Mouse (Mus musculus) midbrain, embryonic 16.5 days (tissue): ENCODE results near the gene Arhgef26. TPM values are rescaled to one million over a fixed set of nuclear protein-coding genes. Genes with fewer than 3 reads are reported as not detected.

Source experiments
- ATAC-seq: fragments of 200-750 bp; cut with Nextera tagmentation; 2 replicates; pipeline ENCODE4 v1.8.0; 2017; ENCODE audit warnings: moderate TSS enrichment
- H3K27ac ChIP-seq: fragments of 300-500 bp; sonication (generic); 2 replicates; pipeline ENCODE4 v1.5.1; 2014; ENCODE audit warnings: mild to moderate bottlenecking, low read length, mixed read lengths
- H3K27me3 ChIP-seq: fragments of 300-500 bp; sonication (generic); 2 replicates; pipeline ENCODE4 v1.6.1; 2014; ENCODE audit warnings: low read depth, low read length, mixed read lengths; ENCODE audit not compliant: control insufficient read depth, insufficient read depth
- H3K36me3 ChIP-seq: fragments of 300-500 bp; sonication (generic); 2 replicates; pipeline ENCODE4 v1.6.1; 2014; ENCODE audit warnings: mild to moderate bottlenecking, low read length, moderate library complexity, mixed read lengths; ENCODE audit not compliant: control insufficient read depth, insufficient read depth
- H3K4me1 ChIP-seq: fragments of 300-500 bp; sonication (generic); 2 replicates; pipeline ENCODE4 v1.6.1; 2014; ENCODE audit warnings: mild to moderate bottlenecking, low read length, mixed read lengths; ENCODE audit not compliant: control insufficient read depth, insufficient read depth
- H3K4me2 ChIP-seq: fragments of 300-500 bp; sonication (generic); 2 replicates; pipeline ENCODE4 v1.6.1; 2014; ENCODE audit warnings: mild to moderate bottlenecking, low read length, mixed read lengths
- H3K4me3 ChIP-seq: fragments of 300-500 bp; sonication (generic); 2 replicates; pipeline ENCODE4 v1.5.1; 2014; ENCODE audit warnings: low read depth, mild to moderate bottlenecking, low read length, moderate library complexity, mixed read lengths
- H3K9ac ChIP-seq: fragments of 300-500 bp; sonication (generic); 2 replicates; pipeline ENCODE4 v1.6.1; 2014; ENCODE audit warnings: low read depth, low read length, mixed read lengths
- H3K9me3 ChIP-seq: fragments of 300-500 bp; sonication (generic); replicated peaks from 2 replicates; pipeline ENCODE4 v1.6.1; 2014; ENCODE audit warnings: mild to moderate bottlenecking, low read length, mixed read lengths; ENCODE audit not compliant: control insufficient read depth, poor library complexity, severe bottlenecking
- WGBS: fragments of 180-500 bp; shearing (Covaris S2); extraction: QIAGEN DNeasy Blood & Tissue Kit; methylation state at CpG from one replicate; pipeline ENCODE4 v1.1.7; 2014; 5-methylcytosine and 5-hydroxymethylcytosine counted together
- polyA plus RNA-seq: library from polyadenylated mRNA; unstranded; fragments of >200 nt; fragmentation: Nextera tagmentation; extraction: Ambion mirVana; gene quantifications from 2 replicates; pipeline ENCODE4 v1.2.1, GENCODE M21; 2015

Arhgef26 gene
- polyA plus RNA-seq, 1 experiment from 2014 or later, result 12.9 TPM

GRCm38 (mm10) chr3:62417458-62417857, 79.3 kb downstream of the Arhgef26 start:
- 98% methylated on average over 6 of the region's 6 CpGs for WGBS
- Histone ChIP-seq H3K4me1 (no peaks in the 10 kb centered on the region), H3K27ac (no peak overlapping the region), H3K9me3 (no peaks in the 10 kb centered on the region), H3K9ac (no peak overlapping the region), H3K4me3 (no peak overlapping the region), H3K36me3 (no peaks in the 10 kb centered on the region), H3K4me2 (no peak overlapping the region), H3K27me3 (no peaks in the 10 kb centered on the region)
- ATAC-seq, result no peak

GRCm38 (mm10) chr3:62418387-62419138, 80.4 kb downstream of the Arhgef26 start:
- Histone ChIP-seq H3K9ac (no peak overlapping the region), H3K36me3 (no peaks in the 10 kb centered on the region), H3K4me2 (no peak overlapping the region), H3K4me3 (no peak overlapping the region), H3K27ac (no peak overlapping the region), H3K9me3 (no peaks in the 10 kb centered on the region), H3K27me3 (no peaks in the 10 kb centered on the region), H3K4me1 (no peaks in the 10 kb centered on the region)
- ATAC-seq, result no peak
- 92% methylated on average over 6 of the region's 6 CpGs for WGBS

- Histone ChIP-seq H3K27ac (no peak overlapping the region), H3K9me3 (no peaks in the 10 kb centered on the region), H3K27me3 (no peaks in the 10 kb centered on the region), H3K36me3 (no peaks in the 10 kb centered on the region), H3K4me3 (no peak overlapping the region), H3K9ac (no peak overlapping the region), H3K4me2 (no peak overlapping the region), H3K4me1 (no peaks in the 10 kb centered on the region)
- 72% methylated on average over 4 of the region's 4 CpGs for WGBS
- ATAC-seq, result no peak
Observed at GRCm38 (mm10) chr3:62433675-62434074, 95.5 kb downstream of the Arhgef26 start.

- H3K36me3 ChIP-seq, result no peaks in the 10 kb centered on the region
- H3K4me3 ChIP-seq, result no peak overlapping the region
- H3K9ac ChIP-seq, result no peak overlapping the region
- no peak overlapping the region for H3K27ac ChIP-seq
- no peaks in the 10 kb centered on the region for H3K9me3 ChIP-seq
- no peak for ATAC-seq
- no peaks in the 10 kb centered on the region for H3K27me3 ChIP-seq
- H3K4me1 ChIP-seq, result no peaks in the 10 kb centered on the region
- no peak overlapping the region for H3K4me2 ChIP-seq
Observed at GRCm38 (mm10) chr3:62435923-62436322, 97.8 kb downstream of the Arhgef26 start.

GRCm38 (mm10) chr3:62440431-62440969, 102.4 kb downstream of the Arhgef26 start:
- Histone ChIP-seq H3K27ac (no peak overlapping the region), H3K4me2 (no peak overlapping the region), H3K4me1 (no peaks in the 10 kb centered on the region), H3K27me3 (no peaks in the 10 kb centered on the region), H3K9me3 (no peaks in the 10 kb centered on the region), H3K9ac (no peak overlapping the region), H3K4me3 (no peak overlapping the region), H3K36me3 (no peaks in the 10 kb centered on the region)
- ATAC-seq, result no peak
- WGBS, result 12% methylated on average over 5 of the region's 5 CpGs

DNA sequence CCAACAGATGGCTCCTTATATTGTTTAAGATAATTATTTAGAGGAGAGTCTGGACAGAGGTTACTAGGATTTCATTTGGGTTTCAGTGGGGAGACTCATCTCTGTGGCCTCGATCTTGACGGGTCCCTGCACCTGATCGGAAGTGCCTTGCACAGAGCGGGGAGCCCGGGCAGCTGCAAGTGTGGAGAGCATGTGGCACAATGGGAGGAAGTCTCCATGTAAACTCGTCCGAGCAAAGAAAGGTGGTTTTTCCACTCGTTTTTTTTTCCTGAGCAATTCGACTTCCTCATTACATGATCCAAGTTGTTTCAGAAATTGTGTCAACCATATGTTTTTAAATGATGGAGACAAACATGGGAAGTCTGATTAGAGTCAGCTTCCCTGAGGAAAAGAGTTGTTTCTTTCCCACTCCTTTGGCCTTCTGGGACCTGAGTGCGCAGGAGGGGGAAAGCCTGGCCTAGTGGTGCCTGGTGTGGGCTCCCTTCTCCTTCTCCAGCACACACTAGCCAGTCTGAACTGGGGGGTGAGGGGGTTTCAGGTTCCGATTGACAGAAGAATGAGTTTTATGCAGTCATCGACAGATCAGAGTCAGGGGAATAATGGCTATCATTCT, 105.5 kb downstream of the Arhgef26 start:
- Histone ChIP-seq H3K9ac (no peak overlapping the region), H3K27ac (no peak overlapping the region), H3K4me3 (no peak overlapping the region), H3K9me3 (no peaks in the 10 kb centered on the region), H3K36me3 (no peaks in the 10 kb centered on the region), H3K4me1 (no peaks in the 10 kb centered on the region), H3K27me3 (no peaks in the 10 kb centered on the region), H3K4me2 (no peak overlapping the region)
- no peak for ATAC-seq
- 85% methylated on average over 12 of the region's 12 CpGs for WGBS

DNA sequence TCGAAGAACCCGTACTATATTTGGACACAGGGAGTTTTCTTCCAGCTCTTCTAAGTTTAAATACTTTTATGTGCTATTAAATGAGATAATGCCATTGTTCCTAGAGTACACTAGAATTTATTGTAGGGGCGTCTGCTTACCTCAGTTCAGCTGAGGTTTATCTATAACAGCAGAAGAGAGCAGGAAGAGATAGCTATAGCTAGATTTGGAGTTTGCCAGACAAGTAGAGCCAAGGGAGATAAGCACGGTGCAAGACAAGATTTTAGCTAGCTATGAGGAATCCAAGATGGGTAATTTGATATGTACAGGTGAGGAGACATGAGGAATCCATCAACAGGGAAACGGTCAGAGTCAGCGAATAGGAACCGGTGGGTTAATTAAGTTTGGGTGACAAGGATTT, 108.1 kb downstream of the Arhgef26 start:
- no peaks in the 10 kb centered on the region for H3K9me3 ChIP-seq
- no peak overlapping the region for H3K9ac ChIP-seq
- no peak overlapping the region for H3K4me3 ChIP-seq
- no peaks in the 10 kb centered on the region for H3K27me3 ChIP-seq
- H3K27ac ChIP-seq, result no peak overlapping the region
- H3K4me1 ChIP-seq, result no peaks in the 10 kb centered on the region
- ATAC-seq, result no peak
- no peaks in the 10 kb centered on the region for H3K36me3 ChIP-seq
- no peak overlapping the region for H3K4me2 ChIP-seq
- 92% methylated on average over 7 of the region's 7 CpGs for WGBS

- Histone ChIP-seq H3K27me3 (no peaks in the 10 kb centered on the region), H3K4me2 (no peak overlapping the region), H3K4me3 (no peak overlapping the region), H3K36me3 (no peaks in the 10 kb centered on the region), H3K4me1 (no peaks in the 10 kb centered on the region), H3K9me3 (no peaks in the 10 kb centered on the region), H3K27ac (no peak overlapping the region), H3K9ac (no peak overlapping the region)
- WGBS, result 77% methylated on average over 8 of the region's 8 CpGs
- ATAC-seq, result no peak
Observed at GRCm38 (mm10) chr3:62447151-62447550, 109.0 kb downstream of the Arhgef26 start.

- Histone ChIP-seq H3K9ac (no peak overlapping the region), H3K9me3 (no peaks in the 10 kb centered on the region), H3K4me3 (no peak overlapping the region), H3K4me2 (no peak overlapping the region), H3K27ac (no peak overlapping the region), H3K36me3 (no peaks in the 10 kb centered on the region), H3K4me1 (no peaks in the 10 kb centered on the region), H3K27me3 (no peaks in the 10 kb centered on the region)
- ATAC-seq, result no peak
- 89% methylated on average over 4 of the region's 4 CpGs for WGBS
Observed at GRCm38 (mm10) chr3:62449871-62450496, 111.8 kb downstream of the Arhgef26 start.
